Mouse (Mus musculus): ENCODE measurements around the gene Ms4a12. TPM values are rescaled to one million over a fixed set of nuclear protein-coding genes. Genes with fewer than 3 reads are reported as not detected.

Ms4a12 gene
- total and polyA plus RNA-seq, 3 experiments = not detected

GRCm38 (mm10) chr19:11165172-11165571, 67.1 kb downstream of the Ms4a12 start, which contains the start of gene 1700025F22Rik:
TSS of gene 1700025F22Rik (minus strand) at chr19:11165320.
- 35% methylated on average over 10 of the region's 10 CpGs for WGBS
- no peaks in the 10 kb centered on the region for H3K27me3 ChIP-seq (ENCODE audit: control insufficient read depth, insufficient read depth, low read length)
- H3K4me1 ChIP-seq (ENCODE audit: control insufficient read depth, insufficient read depth, low read length) = no peaks in the 10 kb centered on the region
- intact Hi-C loops (cut with DNase I) = no loop called here
- peak; percentile 14 to 29 for DNase-seq
- no peak within 1 kb of the TSS for H3K9ac ChIP-seq (ENCODE audit: low read depth, low read length)
- TF ChIP-seq EP300 (IDR thresholded peaks at IDR 0.05; ENCODE audit: insufficient read depth, low read depth, low read length) = no peak
- peak; percentile 47 for TF ChIP-seq CTCF (IDR thresholded peaks at IDR 0.05)
- no peak within 1 kb of the TSS for H3K27ac ChIP-seq
- no peaks in the 10 kb centered on the region for H3K79me2 ChIP-seq (replicated peaks; ENCODE audit: control insufficient read depth, insufficient read depth, low read length)
- H3K4me3 ChIP-seq = no peak within 1 kb of the TSS
- H3K36me3 ChIP-seq (ENCODE audit: control insufficient read depth, insufficient read depth, low read length) = no peaks in the 10 kb centered on the region

Other genes starting within 250 kb of the Ms4a12 start
- gene Ms4a15, start 239.2 kb downstream of the Ms4a12 start, total RNA-seq (2021) = not detected
- gene Ms4a15, start 239.2 kb downstream of the Ms4a12 start, polyA plus RNA-seq (2012; rRNA removed) = not detected in 2 replicates
- gene Ms4a18, start 214.4 kb downstream of the Ms4a12 start, total RNA-seq (2021) = not detected
- gene Ms4a18, start 214.4 kb downstream of the Ms4a12 start, polyA plus RNA-seq (2012; rRNA removed) = not detected in 2 replicates
- 1 to 10 TPM; 2.2 to 2.4 TPM for gene Ms4a8a, start 151.3 kb downstream of the Ms4a12 start, total RNA-seq (2021)
- gene Ms4a8a, start 151.3 kb downstream of the Ms4a12 start, polyA plus RNA-seq (2012; rRNA removed) = 1.1 and 1.7 TPM in 2 replicates
- not detected for gene 1700017D01Rik, start 101.6 kb downstream of the Ms4a12 start, total RNA-seq (2021)
- gene 1700017D01Rik, start 101.6 kb downstream of the Ms4a12 start, polyA plus RNA-seq (2012; rRNA removed) = 0.08 and 0.15 TPM in 2 replicates
- gene 1700025F22Rik, start 67.1 kb downstream of the Ms4a12 start, total RNA-seq (2021) = not detected
- gene 1700025F22Rik, start 67.1 kb downstream of the Ms4a12 start, polyA plus RNA-seq (2012; rRNA removed) = not detected in 2 replicates
- gene Ms4a13, start 35.7 kb downstream of the Ms4a12 start, total RNA-seq (2021) = not detected
- not detected in 2 replicates for gene Ms4a13, start 35.7 kb downstream of the Ms4a12 start, polyA plus RNA-seq (2012; rRNA removed)
- under 1 TPM; 0.47 to 0.73 TPM for gene Ms4a1, start 33.8 kb upstream of the Ms4a12 start, total RNA-seq (2021)
- gene Ms4a1, start 33.8 kb upstream of the Ms4a12 start, polyA plus RNA-seq (2012; rRNA removed) = 0.50 and 1.1 TPM in 2 replicates
- gene Ms4a5, start 51.4 kb upstream of the Ms4a12 start, total RNA-seq (2021) = not detected
- gene Ms4a5, start 51.4 kb upstream of the Ms4a12 start, polyA plus RNA-seq (2012; rRNA removed) = not detected in 2 replicates
- gene Ms4a14, start 82.0 kb upstream of the Ms4a12 start, total RNA-seq (2021) = not detected
- gene Ms4a14, start 82.0 kb upstream of the Ms4a12 start, polyA plus RNA-seq (2012; rRNA removed) = 0.25 and 0.32 TPM in 2 replicates
- gene Ms4a7, start 103.7 kb upstream of the Ms4a12 start, total RNA-seq (2021) = 1 to 10 TPM in 1 of 2 experiments, under 1 TPM in 1; 0.76 to 1.0 TPM
- gene Ms4a7, start 103.7 kb upstream of the Ms4a12 start, polyA plus RNA-seq (2012; rRNA removed) = 2.1 and 2.2 TPM in 2 replicates
- gene Ms4a4a, start 143.1 kb upstream of the Ms4a12 start, total RNA-seq (2021) = 1 to 10 TPM; 5.7 to 8.0 TPM
- gene Ms4a4a, start 143.1 kb upstream of the Ms4a12 start, polyA plus RNA-seq (2012; rRNA removed) = 0.35 and 1.5 TPM in 2 replicates
- under 1 TPM; 0.77 to 0.84 TPM for gene Ms4a4c, start 172.3 kb upstream of the Ms4a12 start, total RNA-seq (2021)
- 0.18 and 1.2 TPM in 2 replicates for gene Ms4a4c, start 172.3 kb upstream of the Ms4a12 start, polyA plus RNA-seq (2012; rRNA removed)
- under 1 TPM; 0.59 to 0.65 TPM for gene Ms4a4b, start 211.1 kb upstream of the Ms4a12 start, total RNA-seq (2021)
- gene Ms4a4b, start 211.1 kb upstream of the Ms4a12 start, polyA plus RNA-seq (2012; rRNA removed) = 1.8 and 2.8 TPM in 2 replicates
- 1 to 10 TPM; 8.1 to 9.1 TPM for gene Ms4a6c, start 236.9 kb upstream of the Ms4a12 start, total RNA-seq (2021)
- 3.9 and 4.0 TPM in 2 replicates for gene Ms4a6c, start 236.9 kb upstream of the Ms4a12 start, polyA plus RNA-seq (2012; rRNA removed)

All from heart, adult 2 months (tissue).